Mouse (Mus musculus): ENCODE measurements at regions not wholly inside any gene's neighbourhood (a gene's known extent, or its start where the extent isn't known, plus 50 kb on each side); places are given as distances from the start of the nearest gene placed in this dataset.
A peak's percentile ranks its signal among the peaks of the same experiment; 100 is the strongest.
"Not testable (repeated sequence)": the region's sequence is repeated elsewhere in the genome, so short reads cannot be mapped to it uniquely, and the experiment has no call there.

DNA sequence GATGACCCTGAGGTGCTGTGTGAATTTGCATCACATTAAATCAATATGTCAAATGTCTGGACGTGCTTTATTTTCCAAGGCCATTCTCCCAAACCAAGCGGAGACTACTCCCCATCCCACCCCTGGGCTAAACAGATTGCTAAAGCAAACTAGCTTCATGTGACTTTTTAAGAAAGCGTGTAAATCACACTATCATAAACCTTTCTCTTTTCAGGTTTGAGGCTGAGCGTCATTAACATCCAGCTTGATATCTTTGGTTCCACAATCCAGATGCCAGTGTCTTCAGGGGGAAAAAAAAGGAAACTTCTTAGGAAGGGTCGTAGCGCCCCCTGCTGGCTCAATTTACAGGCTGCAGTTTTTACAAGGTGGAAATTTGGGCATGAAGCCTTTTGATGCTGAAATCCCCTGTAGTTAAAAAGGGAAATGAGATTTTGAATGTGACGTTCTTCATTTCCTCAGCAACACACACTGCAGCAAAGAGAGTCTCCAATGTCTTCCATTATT is 105.1 kb upstream of the Nt5e start:
- no peak for DNase-seq (ENCODE audit: low spot score)

DNA sequence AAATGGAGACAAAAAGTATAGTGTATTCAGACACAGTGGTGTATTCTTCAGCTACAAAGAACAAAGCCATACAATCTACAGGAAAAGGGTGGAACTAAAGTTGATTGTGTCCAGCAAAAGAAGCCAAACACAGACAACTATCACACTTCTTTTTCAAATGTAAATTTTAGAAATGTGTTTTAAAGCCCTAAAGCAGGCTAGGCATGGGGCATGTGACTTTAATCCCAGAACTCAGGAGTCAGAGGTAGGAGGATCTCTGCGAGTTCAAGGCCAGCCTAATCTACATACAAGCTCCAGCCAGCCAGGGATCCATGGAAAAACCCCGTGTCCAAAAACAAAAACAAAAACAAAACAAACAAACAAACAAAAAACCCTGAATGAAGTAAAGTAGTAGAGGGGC is 89.9 kb upstream of the Nt5e start:
- no peak for DNase-seq (ENCODE audit: low spot score)

DNA sequence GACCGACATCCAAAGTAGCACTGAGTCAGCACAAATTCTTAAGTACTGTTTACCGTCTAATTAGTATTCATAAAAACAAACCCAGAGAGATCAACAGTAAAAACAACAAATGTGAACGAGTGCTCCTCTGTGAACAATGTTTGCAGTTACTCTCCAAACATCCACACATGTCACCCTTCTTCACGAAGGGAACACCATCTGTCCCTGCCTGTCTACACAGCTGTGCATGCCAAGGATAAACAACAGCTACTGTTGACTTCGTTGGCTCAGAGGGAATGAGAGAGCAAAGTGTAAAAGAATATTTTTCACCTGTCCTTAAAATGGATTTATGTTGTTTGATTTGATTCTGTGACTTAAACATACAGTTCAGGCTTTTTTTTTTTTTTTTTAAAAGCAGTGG is 88.7 kb upstream of the Nt5e start:
- no peak for DNase-seq (ENCODE audit: low spot score)

DNA sequence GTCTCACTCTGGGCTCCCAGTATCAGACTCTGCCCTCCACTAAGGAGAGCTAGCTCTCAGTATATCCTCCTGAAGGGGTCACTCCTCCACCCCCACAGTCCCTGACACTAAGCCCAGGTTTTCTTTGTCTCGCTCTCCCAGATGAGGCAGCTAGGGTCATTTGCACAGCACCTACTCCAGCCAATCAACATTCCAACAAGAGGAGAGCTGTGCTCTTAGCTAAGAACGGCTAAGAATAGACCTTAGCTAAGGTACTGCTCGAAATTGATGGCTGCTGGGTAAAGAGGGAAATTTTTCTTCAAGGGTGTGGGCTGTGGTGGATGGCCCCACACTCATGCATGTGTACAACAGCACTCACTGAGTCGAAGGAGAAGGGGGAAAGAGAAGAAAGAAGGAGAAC is 86.3 kb upstream of the Nt5e start:
- no peak for DNase-seq (ENCODE audit: low spot score)

DNA sequence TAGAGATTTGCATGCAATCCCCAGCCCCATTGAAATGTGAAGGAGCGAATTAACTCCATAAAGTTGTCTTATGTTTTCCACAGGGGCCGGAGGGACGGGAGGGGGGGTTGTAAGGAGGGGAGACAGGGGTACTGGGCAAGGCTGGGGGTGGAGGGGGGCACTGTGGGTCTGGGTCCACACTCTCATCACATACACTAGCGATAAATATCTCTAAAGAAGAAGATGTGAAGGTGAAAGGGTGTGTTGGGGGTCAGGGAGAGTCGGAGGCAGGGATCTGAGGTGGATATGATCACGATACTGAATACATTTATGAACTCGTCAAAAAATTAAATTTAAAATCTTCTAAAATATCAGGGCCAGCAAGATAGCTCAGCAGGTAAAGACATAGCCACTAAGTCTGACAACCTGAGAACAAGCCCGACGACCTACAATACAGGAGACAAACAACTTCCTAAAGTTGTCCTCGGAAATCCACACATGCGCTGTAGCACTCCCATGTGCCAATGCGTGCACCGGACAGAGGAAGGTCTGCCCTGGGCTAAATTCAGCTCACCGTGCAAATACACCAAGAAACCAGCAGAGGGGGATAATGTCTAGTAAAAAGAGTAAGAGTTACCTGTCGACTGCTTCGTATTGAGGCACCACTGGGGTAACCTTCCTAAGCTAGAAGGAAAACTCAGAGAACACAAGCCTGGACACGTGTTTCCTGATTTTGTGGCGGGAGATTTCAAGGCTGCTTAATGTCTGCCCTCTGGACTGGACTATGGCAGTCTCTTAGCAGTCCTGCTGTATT is 85.6 kb upstream of the Nt5e start:
- peak; percentile 72 for DNase-seq (ENCODE audit: low spot score)

DNA sequence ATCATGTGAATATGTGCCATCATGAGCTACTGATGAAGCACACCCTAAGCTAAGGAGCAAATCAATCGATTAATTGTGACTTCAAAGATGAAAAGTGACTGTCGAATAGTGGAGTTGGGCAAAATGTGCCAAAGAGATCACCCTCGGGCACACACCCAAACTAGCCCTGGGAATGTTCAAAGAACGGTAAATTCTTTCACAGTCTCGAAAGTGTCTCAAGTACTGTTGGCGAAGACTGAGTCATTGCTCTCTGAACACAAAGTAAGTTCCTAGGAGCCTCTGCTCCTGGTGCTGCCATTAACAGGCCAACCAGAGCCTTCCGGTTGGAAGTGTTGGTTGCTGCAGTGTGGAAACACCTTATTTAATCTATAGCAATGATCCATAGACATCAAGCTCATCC is 84.5 kb upstream of the Nt5e start:
- DNase-seq (ENCODE audit: low spot score), result no peak

DNA sequence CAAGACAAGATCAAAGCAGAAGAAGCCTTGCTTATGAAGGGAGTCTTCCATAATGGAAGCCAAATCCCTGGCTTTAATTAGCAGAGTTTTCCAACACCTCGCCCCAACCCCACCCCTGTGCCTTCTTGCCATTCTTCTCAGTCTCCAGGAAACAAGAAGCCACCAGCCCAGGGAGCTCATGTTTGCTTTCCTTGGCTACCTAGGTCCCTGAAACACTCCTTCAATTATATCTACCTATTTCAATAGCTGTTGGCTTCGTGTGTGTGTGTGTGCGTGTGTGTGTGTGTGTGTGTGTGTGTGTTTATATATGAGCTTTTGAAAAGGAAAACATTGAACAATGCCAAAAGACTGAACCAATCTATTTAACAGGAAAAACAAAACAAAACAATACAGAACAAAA is 82.5 kb upstream of the Nt5e start:
- no peak for DNase-seq (ENCODE audit: low spot score)

DNA sequence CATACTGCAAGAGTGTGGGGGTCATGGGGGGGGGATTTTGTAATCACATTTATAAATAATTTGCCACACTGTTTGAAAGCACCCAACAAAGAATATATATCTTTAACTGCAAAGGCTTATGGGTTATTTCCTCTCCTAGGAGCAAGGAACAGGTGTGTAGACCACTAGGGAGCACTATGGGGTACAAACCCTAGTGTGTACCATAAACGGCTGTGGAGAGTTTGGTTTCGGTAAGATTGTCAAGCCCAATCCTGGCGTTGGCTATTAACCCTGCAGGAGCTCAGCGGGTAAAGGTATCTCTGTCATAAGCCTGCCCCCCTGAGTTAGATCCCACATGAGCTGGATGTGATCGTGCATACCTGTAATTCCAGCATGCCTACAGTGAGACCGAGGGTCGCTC is 71.0 kb upstream of the Nt5e start:
- DNase-seq (ENCODE audit: low spot score), result no peak

DNA sequence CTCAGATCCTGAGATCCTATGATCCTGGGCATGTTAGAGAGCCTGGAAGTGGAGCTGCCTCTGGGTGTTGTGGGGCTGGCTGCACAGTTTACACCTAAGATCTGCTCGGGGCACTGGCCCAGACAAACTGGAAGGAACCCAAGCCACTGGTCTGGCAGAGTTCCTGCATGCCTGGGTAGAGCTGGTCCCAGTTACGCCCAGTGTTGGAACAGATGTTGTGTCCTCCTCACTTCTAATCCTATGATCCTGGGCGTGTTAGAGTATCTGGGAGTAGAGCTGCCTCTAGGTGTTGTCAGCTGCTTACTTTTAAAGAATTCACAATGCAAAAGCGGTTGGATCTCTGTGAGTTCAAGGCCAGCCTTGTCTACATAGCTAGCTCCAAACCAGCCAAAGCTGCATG is 67.4 kb upstream of the Nt5e start:
- peak; percentile 4 for DNase-seq (ENCODE audit: low spot score)

DNA sequence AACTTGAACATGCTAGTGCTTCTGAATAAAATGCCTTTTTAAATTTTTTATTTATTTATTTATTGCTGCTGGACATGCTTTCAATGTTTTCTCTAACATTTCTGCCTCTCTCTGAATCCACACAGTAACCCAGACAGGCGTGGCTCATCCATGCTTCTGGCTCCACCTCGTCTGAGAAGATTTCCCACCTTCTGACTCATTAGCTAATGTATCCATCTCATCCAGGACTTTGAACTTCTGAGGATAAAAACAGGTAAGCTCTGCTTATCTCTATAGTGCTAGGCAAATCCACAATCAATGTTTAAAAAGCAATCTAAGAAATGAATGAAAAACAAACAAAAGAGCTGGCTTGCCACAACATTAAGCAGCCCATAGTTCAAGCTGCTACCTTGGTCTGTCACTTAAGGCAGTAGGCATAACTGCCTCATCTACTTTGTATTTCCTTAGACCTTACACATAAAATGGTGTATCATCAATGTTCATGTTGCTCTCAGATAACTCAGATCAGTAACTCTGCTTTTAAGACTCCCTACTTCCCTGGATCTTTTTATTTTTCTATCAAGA is 66.8 kb upstream of the Nt5e start:
- no peak for DNase-seq (ENCODE audit: low spot score)

DNA sequence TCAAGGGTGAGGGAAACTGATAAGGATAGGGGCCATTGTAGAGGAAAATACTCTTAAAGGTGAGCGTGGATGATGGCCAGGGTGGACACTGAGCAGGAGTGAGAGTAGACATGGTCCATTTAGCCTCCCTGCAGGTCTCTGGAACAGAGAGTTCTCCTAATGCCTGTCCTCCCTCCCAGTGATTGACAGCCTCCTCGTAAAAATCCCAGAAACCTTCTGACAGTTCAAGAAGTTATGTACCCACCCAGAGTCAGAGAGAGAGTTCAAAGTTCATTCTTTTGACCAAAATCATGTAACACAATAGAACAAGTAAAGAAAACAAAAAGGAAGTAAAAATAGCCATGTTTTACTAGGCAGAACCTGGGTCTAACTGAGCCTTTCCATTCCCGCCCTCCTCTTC is 64.5 kb upstream of the Nt5e start:
- no peak for DNase-seq (ENCODE audit: low spot score)

DNA sequence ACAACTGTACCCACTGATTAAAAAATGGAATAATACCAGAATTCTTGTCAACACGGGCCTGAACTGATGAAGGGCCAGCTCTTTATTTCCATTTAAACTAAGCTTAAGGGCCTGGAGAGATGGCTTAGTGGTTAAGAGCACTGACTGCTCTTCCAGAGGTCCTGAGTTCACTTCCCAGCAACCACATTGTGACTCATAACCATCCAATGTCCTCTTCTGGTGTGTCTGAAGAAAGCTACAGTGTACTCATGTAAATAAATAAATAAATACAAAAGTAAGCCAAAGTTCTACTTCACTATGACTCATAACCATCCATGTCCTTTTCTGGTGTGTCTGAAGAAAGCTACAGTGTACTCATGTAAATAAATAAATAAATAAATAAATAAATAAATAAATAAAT is 60.7 kb upstream of the Nt5e start:
- not testable (repeated sequence) for DNase-seq (ENCODE audit: low spot score)

DNA sequence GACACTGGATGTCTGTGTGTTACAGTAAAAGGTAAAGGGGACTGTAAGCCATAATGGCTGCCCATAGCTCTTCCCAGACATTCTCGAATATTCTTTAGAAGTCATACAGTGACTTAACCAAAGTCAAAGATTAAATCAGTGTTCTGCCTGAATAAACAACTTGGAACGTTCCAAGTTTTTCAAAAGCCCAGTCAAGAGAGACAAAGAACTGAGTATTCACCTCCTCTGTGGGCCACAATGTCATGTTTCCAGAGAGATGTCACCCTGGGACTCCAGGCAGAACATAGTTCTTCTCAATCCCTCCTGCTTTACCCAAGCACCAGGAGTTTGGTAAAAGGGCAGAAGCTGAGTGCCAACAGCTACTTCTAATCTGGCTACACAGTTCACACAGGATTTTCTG is 58.2 kb upstream of the Nt5e start:
- no peak for DNase-seq (ENCODE audit: low spot score)

DNA sequence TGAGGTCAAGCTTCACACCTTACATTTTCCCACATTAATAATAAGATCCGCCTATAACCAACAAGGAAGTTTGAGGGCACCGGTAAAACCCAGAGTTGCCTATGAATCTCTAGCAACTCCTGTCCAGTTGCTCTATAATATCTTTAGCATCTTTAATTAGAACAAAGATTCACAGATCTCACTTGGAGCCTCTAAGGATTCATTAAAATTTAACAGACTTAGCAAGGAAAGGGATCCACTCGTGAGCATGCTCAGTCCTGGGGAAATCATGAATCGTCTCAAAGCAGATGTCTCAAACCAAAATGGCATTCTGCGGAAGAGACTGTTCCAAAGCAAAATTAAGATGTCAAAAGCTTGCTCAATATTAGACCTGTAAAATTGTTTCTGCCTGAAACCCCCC is 57.8 kb upstream of the Nt5e start:
- no peak for DNase-seq (ENCODE audit: low spot score)

DNA sequence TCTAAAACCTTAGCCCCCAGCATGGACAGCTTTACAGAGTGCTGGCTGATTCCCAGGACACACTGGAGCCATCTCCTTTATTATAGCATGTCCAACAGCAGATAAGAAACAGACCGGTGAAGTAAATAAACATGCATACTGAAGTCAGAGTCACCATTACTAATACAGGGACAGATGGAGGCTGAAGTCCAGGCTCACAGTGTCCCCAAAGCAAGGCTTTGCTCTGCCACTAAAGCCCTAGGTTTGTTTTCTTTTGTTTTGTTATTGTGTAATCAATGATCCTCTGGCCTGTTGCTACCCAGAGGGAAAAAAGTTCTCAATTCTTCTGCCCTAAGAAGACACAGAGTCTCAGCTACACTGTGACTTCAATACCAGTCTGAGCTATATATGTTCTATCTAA is 56.2 kb upstream of the Nt5e start:
- DNase-seq (ENCODE audit: low spot score), result no peak

DNA sequence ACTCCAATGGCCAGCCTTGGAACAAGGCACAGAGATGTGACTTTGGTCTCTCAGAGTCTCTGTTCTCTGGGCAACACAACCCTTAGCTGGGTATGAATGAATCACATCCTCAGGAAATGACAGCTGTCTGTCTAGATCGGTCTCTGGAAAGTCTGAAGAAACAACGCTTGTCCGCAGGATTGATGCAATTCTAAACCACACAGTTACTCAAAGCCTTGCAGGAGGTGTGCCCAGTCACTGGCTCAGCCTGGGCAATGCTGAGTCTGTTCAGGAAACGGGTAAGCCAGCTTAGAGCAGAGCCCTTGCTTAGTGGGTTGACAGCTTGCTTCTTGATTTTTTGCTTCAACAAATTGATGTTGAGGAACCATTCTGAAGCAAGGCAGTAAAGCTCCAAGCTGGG is 53.7 kb upstream of the Nt5e start:
- no peak for DNase-seq (ENCODE audit: low spot score)

DNA sequence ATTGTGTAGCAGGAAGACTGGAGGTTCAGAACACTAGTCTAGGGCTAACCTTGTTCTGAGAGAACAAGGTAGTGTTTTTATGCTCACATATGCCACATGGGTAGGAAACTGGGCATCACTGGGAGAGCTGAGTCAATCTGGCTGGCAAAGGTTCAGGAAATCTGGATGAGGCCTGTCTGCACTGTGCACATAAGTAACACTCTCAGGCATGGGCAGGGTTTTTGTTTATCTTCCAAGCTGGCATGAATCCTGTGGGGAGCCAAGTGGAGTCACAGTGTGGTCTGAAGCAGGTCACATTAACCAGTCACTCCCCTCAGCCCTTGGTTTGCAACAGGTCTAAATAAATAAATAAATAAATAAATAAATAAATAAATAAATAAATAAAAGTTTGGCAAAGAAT is 53.0 kb upstream of the Nt5e start:
- peak; percentile 17 for DNase-seq (ENCODE audit: low spot score)

DNA sequence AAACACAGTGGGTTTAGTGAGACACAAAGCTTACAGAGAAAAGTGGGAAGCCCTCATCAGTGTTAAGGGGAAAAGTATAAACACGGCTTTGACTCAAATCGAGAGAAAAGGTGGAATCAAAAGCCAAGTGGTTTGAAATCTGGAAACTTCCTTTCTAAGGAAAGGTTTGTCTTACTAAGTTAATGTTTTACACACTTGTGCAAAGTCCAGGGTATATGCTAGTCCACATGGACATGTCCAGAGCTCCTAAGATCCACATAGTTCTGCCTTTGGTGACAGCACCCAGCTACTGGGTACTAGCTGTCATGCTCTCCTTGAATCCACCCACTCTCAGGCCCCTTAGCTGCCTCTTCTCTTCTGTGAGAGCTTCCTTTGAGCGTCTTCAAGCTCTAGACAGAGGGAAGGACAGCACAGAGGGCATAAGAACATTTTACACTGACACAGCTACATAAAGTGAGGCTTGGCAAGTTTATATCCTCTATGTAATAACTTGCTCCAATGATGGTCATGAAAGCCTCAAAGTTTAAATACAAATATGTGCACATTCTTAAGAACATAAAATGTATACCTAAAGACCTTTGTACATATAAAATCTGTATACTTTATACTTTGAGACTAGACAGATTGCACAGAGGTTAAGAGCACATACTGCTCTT is 52.2 kb upstream of the Nt5e start:
- no peak for DNase-seq (ENCODE audit: low spot score)

DNA sequence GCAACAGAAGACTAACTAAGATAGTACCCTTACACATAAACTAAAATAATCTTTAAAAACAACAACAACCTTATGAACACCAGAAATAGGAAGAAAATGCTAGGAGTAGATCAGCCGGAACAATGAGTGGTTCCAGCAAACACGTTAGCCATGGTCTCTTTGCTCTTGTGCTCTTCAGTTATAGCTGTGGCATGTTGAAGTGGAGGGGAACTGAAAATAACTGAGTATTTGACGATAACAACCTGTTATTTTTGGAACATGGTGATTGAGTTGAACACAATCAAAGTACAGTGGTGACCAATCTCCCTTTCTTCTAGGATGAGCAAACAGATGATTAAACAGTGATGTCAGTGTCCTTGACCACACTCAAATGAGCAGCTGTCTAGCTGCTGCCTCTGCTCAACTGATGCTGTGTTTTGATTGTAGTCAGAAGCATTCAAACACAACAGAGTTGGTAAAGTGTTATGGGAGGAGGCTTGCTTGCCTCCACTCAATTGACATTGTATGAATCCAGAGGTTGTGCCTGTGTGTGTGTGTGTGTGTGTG is 50.9 kb upstream of the Nt5e start:
- DNase-seq (ENCODE audit: low spot score), result no peak

DNA sequence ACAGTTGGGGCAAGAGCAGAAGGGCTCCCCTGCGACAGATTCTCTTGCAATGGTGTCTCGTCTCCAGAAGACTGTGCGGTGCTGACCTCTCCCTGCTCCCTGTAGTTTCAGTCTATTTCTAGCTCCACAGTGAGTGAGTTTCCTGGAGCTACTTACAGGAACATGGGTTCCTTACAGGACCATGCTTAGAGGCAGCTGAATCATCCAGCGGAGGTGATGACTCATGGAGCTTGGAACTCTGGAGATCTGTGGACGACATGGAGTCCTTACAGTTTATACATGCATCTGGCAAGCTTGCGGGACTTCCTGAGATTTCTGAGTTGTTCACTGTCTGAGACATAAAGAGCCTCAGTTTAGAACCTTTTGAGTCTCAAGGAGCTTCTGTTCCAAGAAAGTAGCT is 50.0 kb upstream of the Nt5e start:
- no peak for DNase-seq (ENCODE audit: low spot score)
